Mouse (Mus musculus): ENCODE results near the gene Adam11.
A peak's percentile ranks its signal among the peaks of the same experiment; 100 is the strongest.

GRCm38 (mm10) chr11:102728614-102729013 is 32.6 kb upstream of the Adam11 start:
- peak; percentile 51 for TF ChIP-seq CTCF (IDR thresholded peaks at IDR 0.05; ENCODE audit: low read depth)
- no peak for TF ChIP-seq EP300 (IDR thresholded peaks at IDR 0.05; ENCODE audit: low read depth)
